Mouse (Mus musculus) myocyte (in vitro differentiated cells): ENCODE results near the gene Tbce.

Experiments used
- CEBPB ChIP-seq: IDR thresholded peaks from 2 replicates; pipeline ENCODE4 v1.6.1; 2011; ENCODE audit warnings: mild to moderate bottlenecking, moderate library complexity; ENCODE audit not compliant: poor library complexity, insufficient read depth, severe bottlenecking
- MYOD1 ChIP-seq, 3 experiments: IDR thresholded peaks; one replicate each; pipeline ENCODE4 v1.6.1; 2011; ENCODE audit warnings: control low read depth in 2 of 3, low read depth in 2 of 3, mild to moderate bottlenecking in 2 of 3, moderate library complexity in 1 of 3; ENCODE audit not compliant: insufficient read length in 2 of 3, control insufficient read depth in 1 of 3
- POLR2A ChIP-seq: IDR thresholded peaks from one replicate; pipeline ENCODE4 v1.6.1; 2011; ENCODE audit warnings: low read depth, mild to moderate bottlenecking, control low read depth, moderate library complexity; ENCODE audit not compliant: insufficient read length
- TCF12 ChIP-seq: IDR thresholded peaks from one replicate; pipeline ENCODE4 v1.6.1; 2011; ENCODE audit warnings: mild to moderate bottlenecking, control low read depth; ENCODE audit not compliant: poor library complexity, insufficient read depth, severe bottlenecking
- TCF3 ChIP-seq: IDR thresholded peaks from one replicate; pipeline ENCODE4 v1.6.1; 2011; ENCODE audit warnings: low read depth, control low read depth; ENCODE audit not compliant: insufficient read length
- USF1 ChIP-seq: IDR thresholded peaks from one replicate; pipeline ENCODE4 v1.6.1; 2011; ENCODE audit warnings: low read depth, mild to moderate bottlenecking, control low read depth, moderate library complexity

DNA sequence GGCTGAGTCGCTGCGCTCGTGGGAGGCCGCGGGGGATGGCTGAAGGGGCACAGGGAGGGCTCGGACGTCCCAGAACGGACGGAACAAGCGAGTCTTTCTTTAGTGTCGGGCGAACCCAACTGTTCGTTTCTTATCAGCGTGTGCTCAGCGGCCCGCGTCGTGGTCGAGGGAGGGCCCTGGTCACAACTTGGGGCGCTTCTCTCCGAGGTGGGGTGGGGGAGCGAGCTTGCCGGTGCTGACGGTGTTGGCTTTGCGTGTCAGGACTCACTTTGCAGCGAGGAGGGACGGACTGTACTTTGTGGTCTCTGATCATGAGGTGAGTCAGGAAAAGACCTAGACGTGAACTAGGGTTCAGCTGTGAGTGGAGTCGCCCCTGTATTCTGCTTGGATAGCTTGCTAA lies 84.5 kb downstream of the Tbce start:
- no peak for TF ChIP-seq TCF12
- TF ChIP-seq POLR2A: no peak
- no peak for TF ChIP-seq MYOD1 (IDR thresholded peaks at IDR 0.05; ENCODE audit: control insufficient read depth in 1 of 3, insufficient read length in 2 of 3, low read depth in 2 of 3)
- no peak for TF ChIP-seq USF1
- no peak for TF ChIP-seq CEBPB
- TF ChIP-seq TCF3: no peak
